Mouse (Mus musculus) lung, postnatal 25 days (tissue): ENCODE measurements around the gene Grid2ip.

Experiments used
- DNase-seq: peaks from one replicate; pipeline ENCODE4 v3.0.0; 2022; ENCODE audit warnings: low spot score

Grid2ip gene

GRCm38 (mm10) chr5:143356686-143357388 lies at the start of gene Grid2ip:
Grid2ip (plus strand) TSS chr5:143357338.
- no peak for DNase-seq

DNA sequence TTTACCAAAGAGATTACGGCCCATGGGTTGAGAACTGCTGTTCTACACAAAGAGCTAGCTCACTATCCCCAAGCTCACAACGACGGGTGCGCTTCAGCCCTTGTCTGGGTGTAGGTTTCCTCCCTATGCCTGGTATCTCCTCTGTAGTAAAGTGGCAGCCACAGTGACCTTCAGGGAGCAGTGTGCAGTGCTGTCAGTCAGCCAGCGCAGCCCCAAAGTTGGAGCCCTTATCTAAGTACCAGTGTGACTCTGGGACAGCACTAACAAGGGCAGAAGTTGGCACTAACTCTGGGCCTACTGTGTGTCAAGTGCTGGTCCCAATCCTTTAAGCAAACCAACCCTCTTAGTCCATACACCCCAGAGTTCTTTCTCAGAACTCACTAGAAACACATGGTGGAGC lies 48.3 kb upstream of the Grid2ip start:
- DNase-seq = no peak

DNA sequence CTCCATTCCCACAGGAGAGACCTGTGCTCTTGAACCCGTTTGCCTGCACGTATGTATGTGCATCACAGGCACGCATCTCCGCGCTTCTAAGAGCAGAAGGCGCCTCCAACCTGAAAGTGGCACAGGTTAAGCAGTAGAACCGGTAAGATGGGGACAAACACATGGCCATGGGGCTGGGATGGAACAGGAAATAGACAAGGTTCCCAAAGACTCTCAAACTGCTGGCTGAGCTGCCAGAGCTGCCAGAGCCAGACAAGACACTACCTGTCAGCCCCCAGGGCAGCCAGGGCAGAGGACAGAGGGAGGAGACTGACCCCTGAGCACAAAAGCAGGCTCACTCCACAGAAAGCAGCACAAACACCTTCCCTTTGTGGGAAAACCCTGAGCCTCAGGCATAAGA lies 47.2 kb upstream of the Grid2ip start:
- no peak for DNase-seq

DNA sequence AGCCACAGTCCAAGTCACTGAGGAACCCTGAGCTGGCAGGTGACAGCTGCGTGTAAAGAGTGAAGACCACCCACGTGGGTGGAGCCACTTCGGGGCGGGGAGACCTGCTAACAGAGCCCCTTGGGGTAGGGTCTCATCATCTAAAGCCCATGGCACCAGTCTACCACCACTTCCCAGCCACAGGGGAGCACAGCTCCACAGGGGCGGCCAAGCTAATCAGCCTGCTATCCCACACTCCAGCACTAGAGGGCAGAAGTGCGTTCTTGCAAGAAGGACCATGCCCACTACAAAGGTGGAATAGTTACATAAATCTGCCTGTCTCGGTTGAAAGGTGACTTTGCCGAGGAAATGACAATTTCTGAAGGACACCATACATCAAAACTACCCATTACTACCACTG lies 45.3 kb upstream of the Grid2ip start:
- DNase-seq = peak; percentile 72

DNA sequence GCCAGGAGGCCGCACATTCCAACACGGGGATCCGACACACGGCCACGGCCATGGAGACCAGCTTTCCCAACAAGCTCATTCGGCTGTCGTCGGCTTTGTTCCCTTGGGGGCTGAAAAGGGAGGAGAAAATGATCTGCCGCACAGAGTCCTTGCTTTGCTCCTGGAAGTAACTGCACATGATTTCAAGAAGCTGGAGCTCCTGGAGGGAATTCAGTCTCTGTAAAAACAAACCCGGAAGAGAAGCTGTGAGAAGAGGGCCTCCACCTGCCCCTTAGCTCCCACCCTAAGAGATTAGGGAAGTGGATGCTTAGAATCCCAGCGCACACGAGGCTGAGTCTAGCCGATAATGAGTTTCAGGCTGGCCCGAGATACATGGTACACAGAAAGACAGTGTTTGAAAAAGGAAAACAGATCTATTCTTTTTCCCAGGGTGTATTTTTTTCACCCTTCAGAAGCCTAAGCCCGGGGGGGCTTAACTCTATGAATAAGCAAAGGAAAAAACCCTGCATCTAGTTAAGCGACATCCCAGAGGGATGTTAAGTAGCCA lies 42.9 kb upstream of the Grid2ip start:
- no peak for DNase-seq

DNA sequence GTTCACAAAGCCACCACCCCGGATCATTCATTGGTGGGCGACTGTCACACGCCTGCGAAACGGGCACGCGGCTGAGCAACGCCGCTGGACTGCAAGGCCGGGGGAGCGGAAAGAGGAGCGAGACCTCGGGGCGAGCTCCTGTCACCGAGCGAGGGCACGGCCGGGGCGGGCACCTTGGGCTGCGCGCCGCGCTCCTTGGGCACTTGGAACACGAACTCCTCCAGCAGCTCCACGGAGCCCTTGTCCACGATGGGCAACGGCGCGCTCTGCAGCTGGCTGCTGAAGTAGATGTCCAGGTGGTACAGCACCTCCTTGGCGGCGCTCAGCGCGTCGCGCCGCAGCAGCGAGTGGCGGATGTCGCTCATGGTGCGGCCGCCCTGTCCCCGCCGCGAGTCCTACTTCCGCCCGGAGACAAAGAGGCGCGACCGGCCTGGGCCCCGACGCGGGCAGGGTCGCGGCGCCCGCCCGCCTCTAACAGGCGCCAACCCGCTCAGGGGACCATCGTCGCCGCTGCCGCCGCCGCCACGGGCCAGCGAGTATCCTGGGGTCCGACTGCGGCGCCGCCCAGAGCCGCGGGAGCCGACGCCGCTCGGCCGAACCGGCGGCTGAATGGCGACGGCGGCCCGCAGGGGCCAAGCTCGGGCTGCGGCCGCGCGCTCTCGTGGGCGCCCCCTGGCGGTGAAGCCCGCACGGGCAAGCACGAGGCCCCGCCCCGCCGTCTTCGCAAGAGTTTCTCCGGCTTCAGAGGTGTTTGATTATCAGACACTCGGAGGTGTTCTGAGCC lies 42.2 kb upstream of the Grid2ip start, which contains the start of gene E130309D02Rik:
E130309D02Rik (minus strand) TSS at position 631 of the 784 bp plus-strand sequence.
- DNase-seq = peak; percentile 85

DNA sequence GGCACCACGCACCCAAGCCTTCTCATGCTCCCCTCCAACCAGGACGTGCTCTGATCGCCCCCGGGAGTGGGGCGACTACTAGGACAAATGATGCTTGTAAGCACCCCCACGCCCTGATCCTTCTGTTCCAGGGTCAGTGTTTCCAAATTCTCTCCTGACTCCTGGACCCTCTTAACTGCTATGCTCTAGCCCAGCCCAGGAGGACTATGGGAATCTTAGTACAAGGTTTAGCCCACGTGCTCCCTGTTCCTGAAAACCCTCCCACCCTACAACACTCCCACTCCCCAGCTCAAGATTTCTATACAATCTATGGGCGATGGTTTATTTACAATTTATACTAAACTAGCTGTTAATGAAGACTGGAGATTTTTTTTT lies 41.6 kb upstream of the Grid2ip start:
- no peak for DNase-seq

DNA sequence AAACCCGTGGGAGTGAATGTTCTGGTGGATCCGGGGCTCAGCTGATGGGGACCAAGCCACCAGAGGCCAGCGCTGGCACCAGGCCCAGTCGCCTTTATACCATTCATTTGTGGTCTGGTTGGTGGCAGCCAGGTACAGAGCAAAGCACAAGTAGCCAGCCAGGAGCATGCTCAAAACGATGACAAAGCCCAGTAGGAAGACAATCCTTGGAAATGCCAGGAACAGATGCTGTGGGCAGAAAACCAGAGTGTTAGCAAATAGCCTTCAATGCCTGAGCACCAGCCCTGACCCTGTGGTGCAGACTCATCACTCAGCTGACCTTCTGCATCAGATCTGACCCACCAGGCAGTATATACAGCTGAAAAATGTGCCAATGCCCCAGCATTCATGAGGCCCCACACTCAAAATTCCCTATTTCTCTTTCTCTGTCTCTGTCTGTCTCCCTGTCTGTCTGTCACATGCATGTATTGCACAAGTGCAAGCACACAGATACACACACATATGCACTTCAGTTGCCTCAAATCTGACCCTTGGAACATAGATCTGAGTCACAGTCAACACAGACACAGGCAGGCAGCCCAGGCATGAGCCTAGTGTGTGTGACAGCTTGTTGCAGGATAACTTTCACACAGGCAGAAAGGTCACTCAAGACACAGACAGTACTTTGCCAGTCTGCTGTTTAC lies 40.4 kb upstream of the Grid2ip start:
- no peak for DNase-seq

GRCm38 (mm10) chr5:143317288-143317610 lies 39.9 kb upstream of the Grid2ip start:
- no peak for DNase-seq

DNA sequence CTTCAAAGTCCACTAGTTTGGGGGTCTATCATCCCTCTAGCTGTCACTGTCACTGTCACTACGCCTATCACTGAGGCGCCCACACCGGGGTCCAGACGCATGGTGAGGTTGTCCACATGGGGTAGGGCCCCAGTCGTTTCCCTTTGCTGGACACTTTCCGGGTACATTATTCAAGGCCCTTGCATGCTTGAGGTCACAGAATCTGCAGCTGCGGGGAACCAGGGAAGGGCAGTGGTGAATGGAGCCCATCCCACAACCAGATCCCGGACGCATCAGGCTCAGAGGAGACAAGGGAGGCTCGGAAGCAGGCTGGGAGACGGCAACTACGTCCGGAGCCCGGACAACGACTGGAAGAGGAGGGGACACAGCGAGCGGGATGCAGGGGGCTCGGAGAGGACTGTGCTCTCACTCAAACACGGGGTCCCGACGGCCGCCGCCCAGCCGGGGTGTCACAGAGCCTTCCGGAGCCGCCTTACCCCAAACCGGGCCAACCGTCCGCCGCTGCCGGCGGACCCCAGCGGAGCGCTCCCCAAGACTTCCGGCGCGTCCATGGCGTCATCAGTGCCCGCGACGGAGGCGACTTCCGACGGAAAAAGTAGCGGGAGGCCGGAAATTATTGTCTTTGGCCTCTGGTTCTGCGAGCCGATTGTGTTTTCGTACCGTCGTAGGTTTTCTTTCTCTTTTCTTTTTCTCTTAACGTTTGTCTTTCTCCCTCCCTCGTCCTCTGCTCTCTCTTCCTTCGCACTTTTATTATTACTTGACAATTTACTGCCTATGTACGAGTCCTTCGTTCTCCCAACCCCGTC lies 28.2 kb upstream of the Grid2ip start, which contains the start of gene Zdhhc4:
Zdhhc4 (minus strand) TSS at position 567 of the 806 bp plus-strand sequence.
- peak; percentile 89 for DNase-seq

DNA sequence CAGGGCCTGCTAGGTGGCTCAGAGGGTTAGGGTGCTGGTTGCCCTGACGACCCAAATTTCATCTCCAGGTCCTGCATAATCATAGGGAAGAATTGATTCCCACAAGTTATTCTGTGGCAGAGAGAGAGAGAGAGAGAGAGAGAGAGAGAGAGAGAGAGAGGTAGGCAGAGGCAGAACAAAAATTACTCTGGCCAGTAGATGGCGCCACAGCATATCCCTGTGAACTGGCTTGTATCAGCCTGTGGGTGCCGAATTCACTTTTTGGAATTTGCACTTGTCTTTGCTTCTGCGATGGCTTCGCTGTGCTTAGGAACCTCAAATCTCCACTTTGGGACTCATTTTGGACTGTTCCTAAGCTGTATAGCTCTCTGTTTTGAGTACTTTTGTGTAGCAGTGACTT lies 23.3 kb upstream of the Grid2ip start:
- peak; percentile 70 for DNase-seq

- no peak for DNase-seq
Observed at GRCm38 (mm10) chr5:143334418-143335088, 22.6 kb upstream of the Grid2ip start.

DNA sequence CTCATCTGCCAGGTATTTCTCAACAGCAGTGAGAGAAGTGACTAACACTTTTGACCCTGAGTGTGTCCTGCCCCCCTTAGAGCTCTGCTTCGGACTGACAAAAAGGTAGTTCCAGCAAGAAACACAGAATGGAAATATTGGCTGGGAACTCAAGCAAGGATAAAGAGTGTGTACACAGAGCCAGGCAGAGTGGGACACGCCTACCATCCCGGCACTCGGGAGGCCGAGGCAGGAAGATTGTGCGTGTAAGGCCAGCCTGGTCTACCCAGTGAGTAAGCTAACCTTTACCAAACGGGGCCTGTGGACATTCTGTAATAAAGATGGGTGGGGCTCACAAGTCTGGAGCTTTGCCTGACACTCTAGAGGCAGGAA lies 22.1 kb upstream of the Grid2ip start:
- no peak for DNase-seq

- no peak for DNase-seq
Observed at GRCm38 (mm10) chr5:143336559-143336958, 20.6 kb upstream of the Grid2ip start.

DNA sequence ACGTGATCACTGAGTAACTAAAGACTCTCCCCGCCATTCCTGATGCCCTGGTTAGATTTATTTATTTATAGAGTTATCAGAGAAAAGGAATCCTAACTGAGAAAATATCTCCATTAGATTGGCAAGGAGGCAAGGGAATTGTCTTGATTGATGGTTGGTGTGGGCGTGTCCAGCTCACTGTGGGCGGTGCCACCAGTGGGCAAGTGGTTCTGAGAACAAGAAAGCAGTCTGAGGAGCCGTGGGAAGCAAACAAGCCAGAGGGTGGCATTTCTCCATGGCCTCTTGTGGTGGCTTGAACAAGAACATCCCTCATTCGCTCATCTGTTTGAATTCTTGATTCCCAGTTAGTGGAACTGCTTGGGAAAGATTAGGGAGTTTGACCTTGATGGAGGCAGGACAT lies 17.5 kb upstream of the Grid2ip start:
- DNase-seq = no peak

DNA sequence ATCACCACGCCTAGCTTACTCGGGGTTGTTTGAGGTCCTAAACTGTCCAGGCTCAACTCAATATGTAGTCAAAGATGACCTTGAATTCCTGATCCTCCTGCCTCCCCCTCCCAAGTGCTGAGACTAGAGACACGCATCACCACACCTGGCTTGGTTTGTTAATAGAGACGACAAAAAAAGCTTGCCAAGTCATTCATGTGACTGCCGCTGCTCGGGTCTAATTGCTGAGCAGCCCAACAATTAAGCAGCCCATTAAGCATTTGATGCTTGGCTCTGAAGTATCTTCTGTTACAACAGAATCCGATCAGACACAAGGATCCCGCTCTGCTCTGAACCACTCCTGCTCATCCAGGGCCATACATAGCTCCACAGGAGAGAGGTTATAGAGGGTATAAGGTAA lies 10.8 kb upstream of the Grid2ip start:
- DNase-seq = no peak

DNA sequence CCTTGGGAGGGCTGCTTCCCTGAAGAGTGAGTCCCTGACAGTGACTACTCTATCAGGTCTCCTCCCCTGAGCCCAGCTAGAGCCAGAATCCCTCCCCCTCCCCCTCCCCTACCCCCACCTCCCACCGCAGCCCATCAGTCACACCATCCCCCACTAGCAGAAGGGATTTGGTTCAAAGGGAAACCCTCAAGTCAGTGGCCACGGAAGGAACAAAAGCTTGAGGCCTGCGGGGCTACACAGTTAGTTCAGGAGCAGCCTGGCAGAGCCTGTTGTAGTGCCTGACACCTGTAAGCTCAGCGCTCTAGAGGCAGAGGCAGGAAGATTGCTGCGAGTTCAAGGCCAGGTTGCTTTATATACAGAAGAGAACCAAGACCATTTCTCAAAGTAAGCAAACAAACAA lies 1.1 kb upstream of the Grid2ip start:
- no peak for DNase-seq

GRCm38 (mm10) chr5:143357564-143357963 lies 426 bp downstream of the Grid2ip start:
- DNase-seq = no peak

DNA sequence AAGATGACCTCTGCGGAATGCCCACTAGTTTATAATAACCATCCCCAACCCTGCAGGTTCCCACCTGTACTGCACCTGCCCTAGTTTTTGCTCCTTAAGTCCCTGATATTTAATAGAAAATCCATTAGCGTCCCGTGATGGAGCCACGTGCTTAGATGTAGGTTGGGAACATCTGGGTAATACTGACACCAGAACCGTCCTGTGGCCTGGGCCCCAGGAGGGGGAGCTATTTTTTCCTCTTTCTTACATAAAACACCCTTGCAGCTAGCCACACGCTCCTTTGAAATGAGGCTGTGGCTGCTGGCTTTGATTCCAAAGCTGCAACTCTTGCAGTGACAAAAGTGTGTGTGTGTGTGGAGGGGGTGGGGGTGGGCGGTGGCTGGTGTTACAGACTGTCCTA lies 2.1 kb downstream of the Grid2ip start:
- DNase-seq = no peak

DNA sequence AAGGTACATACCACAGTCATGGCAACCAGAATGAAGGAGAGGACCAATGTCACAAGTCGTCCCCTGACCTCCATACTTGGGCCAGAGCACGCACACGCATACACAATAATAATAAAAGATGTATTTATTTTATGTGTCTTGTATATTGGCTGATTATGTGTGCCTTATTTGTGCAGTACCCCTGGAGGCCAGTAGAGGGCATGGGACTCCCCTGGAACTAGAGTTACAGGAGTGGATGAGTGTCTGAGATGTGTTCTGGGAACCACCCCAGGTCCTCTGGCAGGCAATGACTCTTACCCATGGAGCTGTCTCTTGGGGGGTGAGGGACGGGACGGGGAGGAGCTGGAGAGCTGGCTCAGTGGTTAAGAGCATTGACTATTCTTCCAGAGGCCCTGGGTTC lies 2.9 kb downstream of the Grid2ip start:
- no peak for DNase-seq

GRCm38 (mm10) chr5:143361428-143361827 lies 4.3 kb downstream of the Grid2ip start:
- no peak for DNase-seq
